Mouse (Mus musculus) midbrain, embryonic 13.5 days (tissue): ENCODE results near the gene Thg1l. TPM values are rescaled to one million over a fixed set of nuclear protein-coding genes. Genes with fewer than 3 reads are reported as not detected.

Experiments used
- ATAC-seq: fragments of 200-750 bp; cut with Nextera tagmentation; 2 replicates; pipeline ENCODE4 v1.8.0; 2017; ENCODE audit warnings: mild to moderate bottlenecking, moderate TSS enrichment, moderate library complexity
- H3K27ac ChIP-seq: fragments of 300-500 bp; sonication (generic); 2 replicates; pipeline ENCODE4 v1.5.1; 2015; ENCODE audit warnings: inconsistent platforms, mild to moderate bottlenecking, moderate library complexity
- H3K27me3 ChIP-seq: fragments of 300-500 bp; sonication (generic); 2 replicates; pipeline ENCODE4 v1.6.1; 2015; ENCODE audit warnings: mild to moderate bottlenecking, inconsistent platforms
- H3K36me3 ChIP-seq: fragments of 300-500 bp; sonication (generic); 2 replicates; pipeline ENCODE4 v1.6.1; 2015; ENCODE audit warnings: mild to moderate bottlenecking, inconsistent platforms
- H3K4me1 ChIP-seq: fragments of 300-500 bp; sonication (generic); replicated peaks from 2 replicates; pipeline ENCODE4 v1.6.1; 2015; ENCODE audit warnings: inconsistent platforms
- H3K4me2 ChIP-seq: fragments of 300-500 bp; sonication (generic); replicated peaks from 2 replicates; pipeline ENCODE4 v1.6.1; 2015; ENCODE audit warnings: moderate library complexity, mild to moderate bottlenecking, inconsistent platforms
- H3K4me3 ChIP-seq: fragments of 300-500 bp; sonication (generic); replicated peaks from 2 replicates; pipeline ENCODE4 v1.5.1; 2015; ENCODE audit warnings: mild to moderate bottlenecking, inconsistent platforms
- H3K9ac ChIP-seq: fragments of 300-500 bp; sonication (generic); replicated peaks from 2 replicates; pipeline ENCODE4 v1.6.1; 2015; ENCODE audit warnings: mild to moderate bottlenecking, inconsistent platforms
- H3K9me3 ChIP-seq: fragments of 300-500 bp; sonication (generic); 2 replicates; pipeline ENCODE4 v1.6.1; 2016; ENCODE audit warnings: mild to moderate bottlenecking, inconsistent platforms
- WGBS: fragments of 180-500 bp; shearing (Covaris S2); methylation state at CpG from one replicate; pipeline ENCODE4 v1.1.7; 2015; 5-methylcytosine and 5-hydroxymethylcytosine counted together
- polyA plus RNA-seq: library from polyadenylated mRNA; unstranded; fragments of >200 nt; fragmentation: Nextera tagmentation; extraction: Ambion mirVana; gene quantifications from 2 replicates; pipeline ENCODE4 v1.2.1, GENCODE M21; 2015

Thg1l gene
- polyA plus RNA-seq, 1 experiment from 2014 or later = 12.3 TPM

DNA sequence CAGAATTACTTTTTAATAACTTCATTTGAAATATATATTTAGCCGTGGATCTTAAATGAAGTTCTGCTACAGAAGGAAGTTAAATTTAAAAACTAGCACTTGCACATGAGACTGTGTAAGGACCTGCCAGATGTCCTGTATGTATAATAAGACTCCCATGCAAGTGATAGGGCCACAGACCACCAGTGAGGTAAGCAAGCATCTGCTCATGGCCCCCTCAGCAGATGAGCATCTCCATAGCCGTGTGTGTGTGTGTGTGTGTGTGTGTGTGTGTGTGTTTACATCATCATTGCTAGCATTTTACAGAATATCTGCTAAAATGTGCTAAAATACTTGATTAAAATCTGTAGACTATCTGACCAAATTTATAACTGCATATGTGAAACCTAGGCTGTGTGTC lies 57.9 kb downstream of the Thg1l start:
- Histone ChIP-seq H3K4me1 (0 out of 2 replicates have a peak, but pooled peaks cover 3% of the 10 kb centered on the region), H3K4me2 (no peak overlapping the region), H3K9ac (no peak overlapping the region), H3K4me3 (no peak overlapping the region), H3K9me3 (no peaks in the 10 kb centered on the region), H3K27me3 (no peaks in the 10 kb centered on the region), H3K27ac (no peak overlapping the region), H3K36me3 (peaks cover 43% of the 10 kb centered on the region)
- WGBS = 85% methylated on average over 2 of the region's 2 CpGs
- ATAC-seq = no peak

Other genes with a start within 250 kb of the Thg1l start
- gene Clint1, start 103.4 kb downstream of the Thg1l start, polyA plus RNA-seq = 48.8 and 49.8 TPM in 2 replicates
- gene Lsm11, start 10.6 kb downstream of the Thg1l start, polyA plus RNA-seq = 15.7 and 16.9 TPM in 2 replicates
- 0.05 TPM in 1 of 2 replicates, not detected in the other for gene Sox30, start 24.8 kb upstream of the Thg1l start, polyA plus RNA-seq
- 6.1 and 7.1 TPM in 2 replicates for gene Gm12166, start 96.8 kb upstream of the Thg1l start, polyA plus RNA-seq
- 8.8 and 10.5 TPM in 2 replicates for gene Adam19, start 100.5 kb upstream of the Thg1l start, polyA plus RNA-seq
- gene Nipal4, start 211.0 kb upstream of the Thg1l start, polyA plus RNA-seq = 0.63 and 1.1 TPM in 2 replicates